In genomic region chr1:158267020-158267571, GRCm38 (mm10) we compare ENCODE assay signal across 9 mouse cellular contexts.
DNase-seq lines count a peak whose midpoint lies in the region; ATAC-seq and TF ChIP-seq lines count a peak whose summit lies in the region.
"Had no signal": no experiment of that assay in that cellular context is flagged by ENCODE, and none has a peak within 500 bp of the region (broad histone marks: within the 10 kb centered on the region; RNA-seq: fewer than 3 reads in every experiment).

No protein-coding gene starts in this region.

- H3K4me2 ChIP-seq in forebrain, postnatal 0 days (ENCODE audit: low read depth), result no peak overlapping the region

- 8% methylated on average over 8 of the region's 8 CpGs for WGBS in forebrain, postnatal 0 days

- peak; percentile 68 for TF ChIP-seq CTCF in forebrain, postnatal 0 days (IDR thresholded peaks at IDR 0.05; ENCODE audit: low read depth)

- no peak overlapping the region for H3K4me3 ChIP-seq in forebrain, postnatal 0 days (ENCODE audit: low read depth, low read length)
- H3K4me3 ChIP-seq: megakaryocyte, embryonic 14.5 days had no signal

- H3K9ac ChIP-seq in forebrain, postnatal 0 days, result no peak overlapping the region

- H3K9me3 ChIP-seq in forebrain, postnatal 0 days (ENCODE audit: low read length), result no peaks in the 10 kb centered on the region
- H3K9me3 ChIP-seq: megakaryocyte, embryonic 14.5 days had no signal

- no peaks in the 10 kb centered on the region; the same call in 1 of the 2 replicates for H3K36me3 ChIP-seq in forebrain, postnatal 0 days (ENCODE audit: insufficient read depth)

- H3K27me3 ChIP-seq in forebrain, postnatal 0 days (ENCODE audit: insufficient read depth, low read length), result no peaks in the 10 kb centered on the region
- H3K27me3 ChIP-seq: megakaryocyte, embryonic 14.5 days had no signal

- no peaks in the 10 kb centered on the region for H3K4me1 ChIP-seq in forebrain, postnatal 0 days (ENCODE audit: insufficient read depth)

- no peak overlapping the region for H3K27ac ChIP-seq in forebrain, postnatal 0 days (ENCODE audit: low read depth, low read length)

- DNase-seq in thymus, postnatal 4 days, result peak; percentile 15
- no peak for DNase-seq in thymus, adult 18-20 months
- peak; percentile 38 for DNase-seq in cerebellum, adult 9-10 months
- DNase-seq in forebrain, postnatal 0 days, result peak; percentile 73
- peak; percentile 66 to 71 for DNase-seq in kidney, postnatal 4 days
- peak; percentile 26 to 72 for DNase-seq in spleen, postnatal 4 days (ENCODE audit: low spot score in 2 of 2)
- DNase-seq in urinary bladder, adult 18-20 months (ENCODE audit: low spot score in 2 of 2), result no peak

- ATAC-seq in forebrain, postnatal 0 days, result peak; percentile 71
- ATAC-seq in megakaryocyte-erythroid progenitor cell, adult 5-6 weeks (replicated peaks; ENCODE audit: low FRiP score, low TSS enrichment, poor library complexity, severe bottlenecking), result peak; percentile 93

Comparison
In these comparisons a context has a peak if more than half of its experiments do, and no peak if none do; other contexts are left out.
1. DNase-seq: peak in thymus, postnatal 4 days (single experiment), cerebellum, adult 9-10 months (single experiment), forebrain, postnatal 0 days (single experiment), kidney, postnatal 4 days (2 of 2) and spleen, postnatal 4 days (2 of 2); none in thymus, adult 18-20 months (0 of 2) and urinary bladder, adult 18-20 months (0 of 2).